Mouse (Mus musculus): ENCODE data around the gene Il4i1.

The Il4i1 gene

GRCm38 (mm10) chr7:44818751-44819235, 2.6 kb downstream of the Il4i1 start:
- peak; percentile 3 to 41 for DNase-seq (ENCODE audit: low spot score in 2 of 2)

- DNase-seq (ENCODE audit: low spot score in 2 of 2) = no peak
Observed at GRCm38 (mm10) chr7:44819391-44819790, 3.2 kb downstream of the Il4i1 start.

- peak; percentile 0 to 5 for DNase-seq (ENCODE audit: low spot score in 2 of 2)
Observed at GRCm38 (mm10) chr7:44819863-44820262, 3.7 kb downstream of the Il4i1 start.

- peak in 1 of 2 experiments; percentile 1 for DNase-seq (ENCODE audit: low spot score in 2 of 2)
Observed at GRCm38 (mm10) chr7:44820525-44820924, 4.3 kb downstream of the Il4i1 start.

GRCm38 (mm10) chr7:44821666-44822448, 5.7 kb downstream of the Il4i1 start:
- DNase-seq (ENCODE audit: low spot score in 2 of 2) = peak in 1 of 2 experiments; percentile 3

- DNase-seq (ENCODE audit: low spot score in 2 of 2) = no peak
Observed at GRCm38 (mm10) chr7:44823409-44823808, 7.2 kb downstream of the Il4i1 start.

GRCm38 (mm10) chr7:44824872-44825271, 8.7 kb downstream of the Il4i1 start:
- peak; percentile 64 to 78 for DNase-seq (ENCODE audit: low spot score in 2 of 2)

- DNase-seq (ENCODE audit: low spot score in 2 of 2) = no peak
Observed at GRCm38 (mm10) chr7:44826771-44827170, 10.6 kb downstream of the Il4i1 start.

- no peak for DNase-seq (ENCODE audit: low spot score in 2 of 2)
Observed at GRCm38 (mm10) chr7:44828706-44829105, 12.5 kb downstream of the Il4i1 start.

GRCm38 (mm10) chr7:44832763-44833162, 16.6 kb downstream of the Il4i1 start:
- no peak for DNase-seq (ENCODE audit: low spot score in 2 of 2)

- DNase-seq (ENCODE audit: low spot score in 2 of 2) = no peak
Observed at GRCm38 (mm10) chr7:44835373-44836015, 19.3 kb downstream of the Il4i1 start.

- peak; percentile 64 to 67 for DNase-seq (ENCODE audit: low spot score in 2 of 2)
Observed at GRCm38 (mm10) chr7:44836016-44836404, 19.8 kb downstream of the Il4i1 start.

- DNase-seq (ENCODE audit: low spot score in 2 of 2) = no peak
Observed at GRCm38 (mm10) chr7:44836423-44837053, 20.4 kb downstream of the Il4i1 start.

- no peak for DNase-seq (ENCODE audit: low spot score in 2 of 2)
Observed at GRCm38 (mm10) chr7:44838073-44838472, 21.9 kb downstream of the Il4i1 start.

GRCm38 (mm10) chr7:44839171-44839490, 22.9 kb downstream of the Il4i1 start:
- DNase-seq (ENCODE audit: low spot score in 2 of 2) = no peak

- peak; percentile 46 to 63 for DNase-seq (ENCODE audit: low spot score in 2 of 2)
Observed at GRCm38 (mm10) chr7:44839491-44840191, 23.5 kb downstream of the Il4i1 start.

GRCm38 (mm10) chr7:44840426-44840825, 24.2 kb downstream of the Il4i1 start:
- DNase-seq (ENCODE audit: low spot score in 2 of 2) = no peak

GRCm38 (mm10) chr7:44841825-44842463, 25.8 kb downstream of the Il4i1 start:
- no peak for DNase-seq (ENCODE audit: low spot score in 2 of 2)

- DNase-seq (ENCODE audit: low spot score in 2 of 2) = no peak
Observed at GRCm38 (mm10) chr7:44845006-44845405, 28.8 kb downstream of the Il4i1 start.

GRCm38 (mm10) chr7:44846804-44847203, 30.6 kb downstream of the Il4i1 start:
- DNase-seq (ENCODE audit: low spot score in 2 of 2) = no peak

GRCm38 (mm10) chr7:44847772-44848171, 31.6 kb downstream of the Il4i1 start:
- no peak for DNase-seq (ENCODE audit: low spot score in 2 of 2)
